Mouse (Mus musculus): ENCODE results near the gene Chrnb1. TPM values are rescaled to one million over a fixed set of nuclear protein-coding genes. Genes with fewer than 3 reads are reported as not detected.

Chrnb1 gene
- total RNA-seq, 2 experiments from 2014 or later = 36.2 to 53.1 TPM

- DNase-seq = no peak
Measured at GRCm38 (mm10) chr11:69804972-69805909, 9.5 kb upstream of the Chrnb1 start, which contains the start of gene Tmem102. Gene Tmem102, minus strand, starts transcription at chr11:69805624.

GRCm38 (mm10) chr11:69804652-69804940 lies 8.9 kb upstream of the Chrnb1 start:
- DNase-seq = no peak

- peak; percentile 82 for DNase-seq
Measured at GRCm38 (mm10) chr11:69803786-69804651, 8.3 kb upstream of the Chrnb1 start.

- no peak for DNase-seq
Measured at GRCm38 (mm10) chr11:69803328-69803727, 7.6 kb upstream of the Chrnb1 start.

GRCm38 (mm10) chr11:69802648-69803105 lies 6.9 kb upstream of the Chrnb1 start:
- peak; percentile 88 for DNase-seq

GRCm38 (mm10) chr11:69801379-69801977 lies 5.7 kb upstream of the Chrnb1 start, which contains the start of gene Fgf11:
Gene Fgf11, minus strand, starts transcription at chr11:69801857.
- no peak for DNase-seq

- peak; percentile 47 for DNase-seq
Measured at GRCm38 (mm10) chr11:69800392-69801197, 4.9 kb upstream of the Chrnb1 start.

- DNase-seq = no peak
Measured at GRCm38 (mm10) chr11:69800138-69800391, 4.3 kb upstream of the Chrnb1 start.

GRCm38 (mm10) chr11:69799394-69800137 lies 3.8 kb upstream of the Chrnb1 start:
- no peak for DNase-seq

- DNase-seq = no peak
Measured at GRCm38 (mm10) chr11:69797924-69798323, 2.2 kb upstream of the Chrnb1 start.

GRCm38 (mm10) chr11:69795983-69796435 lies 266 bp upstream of the Chrnb1 start:
- DNase-seq = no peak

GRCm38 (mm10) chr11:69793429-69793828 lies 2.3 kb downstream of the Chrnb1 start:
- no peak for DNase-seq

- DNase-seq = no peak
Measured at GRCm38 (mm10) chr11:69791420-69791819, 4.3 kb downstream of the Chrnb1 start.

- no peak for DNase-seq
Measured at GRCm38 (mm10) chr11:69789431-69789830, 6.3 kb downstream of the Chrnb1 start.

GRCm38 (mm10) chr11:69787306-69787705 lies 8.4 kb downstream of the Chrnb1 start:
- no peak for DNase-seq

GRCm38 (mm10) chr11:69784793-69785272 lies 10.9 kb downstream of the Chrnb1 start:
- DNase-seq = no peak

- no peak for DNase-seq
Measured at GRCm38 (mm10) chr11:69781828-69782227, 13.9 kb downstream of the Chrnb1 start.

- DNase-seq = no peak
Measured at GRCm38 (mm10) chr11:69778985-69779384, 16.8 kb downstream of the Chrnb1 start.

- DNase-seq = no peak
Measured at GRCm38 (mm10) chr11:69778258-69778982, 17.3 kb downstream of the Chrnb1 start.

All from gastrocnemius, postnatal 25 days (tissue).